Mouse (Mus musculus) CH12.LX (cell line): ENCODE data around the gene Slpi. TPM values are rescaled to one million over a fixed set of nuclear protein-coding genes. Genes with fewer than 3 reads are reported as not detected.

ENCODE experiments used
- DNase-seq: peaks from one replicate; pipeline ENCODE4 v3.0.0-alpha.2; 2013; ENCODE audit errors: extremely low read depth
- H3K27ac ChIP-seq: 2 replicates; pipeline ENCODE4 v1.5.1; 2012; ENCODE audit warnings: low read depth, mild to moderate bottlenecking, control low read depth, moderate library complexity; ENCODE audit not compliant: insufficient read depth
- H3K27me3 ChIP-seq: replicated peaks from 2 replicates; pipeline ENCODE3; 2012; ENCODE audit warnings: inconsistent platforms
- H3K36me3 ChIP-seq, 2 experiments: replicated peaks in 1 of 2; 2 replicates each; pipeline versions ENCODE3 to v1.6.1; 2012; ENCODE audit warnings: inconsistent platforms in 1 of 2, low read length in 1 of 2, mild to moderate bottlenecking in 1 of 2, mixed read lengths in 1 of 2, moderate library complexity in 1 of 2; ENCODE audit not compliant: control insufficient read depth in 1 of 2, insufficient read depth in 1 of 2
- H3K4me1 ChIP-seq, 2 experiments: 2 replicates each; pipeline ENCODE4 v1.6.1; 2012; ENCODE audit warnings: inconsistent platforms in 1 of 2, moderate library complexity in 1 of 2; ENCODE audit not compliant: insufficient read depth in 2 of 2, control insufficient read depth in 1 of 2
- H3K4me2 ChIP-seq: 2 replicates; pipeline ENCODE4 v1.6.1; 2012; ENCODE audit warnings: low read depth, mild to moderate bottlenecking, control low read depth; ENCODE audit not compliant: poor library complexity, insufficient read depth, severe bottlenecking
- H3K4me3 ChIP-seq, 3 experiments: fragments of 150-350 bp in 1 of 3; sonication (generic) in 1 of 3; replicated peaks in 1 of 3; 2 replicates each; pipeline versions ENCODE3 to v1.5.1; 2011 to 2012; ENCODE audit warnings: low read depth in 2 of 3, low read length in 2 of 3, mild to moderate bottlenecking in 2 of 3, moderate library complexity in 2 of 3, control low read depth in 1 of 3, improper control_type of control experiment in 1 of 3, inconsistent platforms in 1 of 3, mixed read lengths in 1 of 3; ENCODE audit not compliant: poor library complexity in 1 of 3
- H3K79me2 ChIP-seq: replicated peaks from 2 replicates; pipeline ENCODE4 v1.6.1; 2012; ENCODE audit warnings: mild to moderate bottlenecking, moderate library complexity; ENCODE audit not compliant: control insufficient read depth, poor library complexity, insufficient read depth, severe bottlenecking; ENCODE audit errors: extremely low read depth
- H3K9ac ChIP-seq: 2 replicates; pipeline ENCODE4 v1.6.1; 2012; ENCODE audit warnings: low read depth, mild to moderate bottlenecking, control low read depth, moderate library complexity; ENCODE audit not compliant: insufficient read depth
- H3K9me3 ChIP-seq: replicated peaks from 2 replicates; pipeline ENCODE3; 2012; ENCODE audit warnings: low read length, inconsistent platforms, mixed read lengths
- CHD1 ChIP-seq: IDR thresholded peaks from 2 replicates; pipeline ENCODE4 v1.6.1; 2012; ENCODE audit warnings: low read depth, low read length, improper control_type of control experiment, inconsistent platforms
- CTCF ChIP-seq, 2 experiments: IDR thresholded peaks in 1 of 2; conservative IDR thresholded peaks in 1 of 2; 2 replicates each; pipeline ENCODE4 v1.5.1; 2011 to 2012; ENCODE audit warnings: low read depth in 2 of 2, low read length in 2 of 2, improper control_type of control experiment in 1 of 2, inconsistent platforms in 1 of 2, mild to moderate bottlenecking in 1 of 2, moderate library complexity in 1 of 2
- E2F4 ChIP-seq: IDR thresholded peaks from 2 replicates; pipeline ENCODE4 v1.6.1; 2011; ENCODE audit warnings: low read depth, low read length, improper control_type of control experiment; ENCODE audit not compliant: insufficient replicate concordance
- EP300 ChIP-seq: IDR thresholded peaks from 2 replicates; pipeline ENCODE4 v1.6.1; 2011; ENCODE audit warnings: low read length, improper control_type of control experiment
- ETS1 ChIP-seq: conservative IDR thresholded peaks from 2 replicates; pipeline ENCODE4 v1.6.1; 2012; ENCODE audit warnings: low read depth, mild to moderate bottlenecking, inconsistent platforms, low read length, improper control_type of control experiment, moderate library complexity
- GABPA ChIP-seq: IDR thresholded peaks from 2 replicates; pipeline ENCODE4 v1.6.1; 2012; ENCODE audit warnings: low read depth, low read length, improper control_type of control experiment, inconsistent platforms; ENCODE audit not compliant: insufficient replicate concordance
- HCFC1 ChIP-seq: IDR thresholded peaks from 2 replicates; pipeline ENCODE4 v1.6.1; 2012; ENCODE audit warnings: low read depth, mild to moderate bottlenecking, inconsistent platforms, low read length, improper control_type of control experiment
- JUN ChIP-seq: IDR thresholded peaks from 2 replicates; pipeline ENCODE4 v1.6.1; 2011; ENCODE audit warnings: low read depth, mild to moderate bottlenecking, low read length, improper control_type of control experiment, moderate library complexity; ENCODE audit not compliant: insufficient read depth
- JUND ChIP-seq: conservative IDR thresholded peaks from 2 replicates; pipeline ENCODE4 v1.6.1; 2011; ENCODE audit warnings: low read depth, low read length, improper control_type of control experiment
- MAX ChIP-seq: IDR thresholded peaks from 2 replicates; pipeline ENCODE4 v1.6.1; 2011; ENCODE audit warnings: low read length, improper control_type of control experiment
- MAZ ChIP-seq: IDR thresholded peaks from 2 replicates; pipeline ENCODE4 v1.6.1; 2012; ENCODE audit warnings: low read depth, mild to moderate bottlenecking, inconsistent platforms, low read length, improper control_type of control experiment, moderate library complexity
- MEF2A ChIP-seq: IDR thresholded peaks from 2 replicates; pipeline ENCODE4 v1.6.1; 2014; ENCODE audit warnings: low read depth, mild to moderate bottlenecking, inconsistent platforms, low read length, improper control_type of control experiment, borderline replicate concordance
- MXI1 ChIP-seq: IDR thresholded peaks from 2 replicates; pipeline ENCODE4 v1.6.1; 2011; ENCODE audit warnings: mild to moderate bottlenecking, low read depth, low read length, improper control_type of control experiment
- MYC ChIP-seq: IDR thresholded peaks from 2 replicates; pipeline ENCODE4 v1.6.1; 2011; ENCODE audit warnings: low read depth, mild to moderate bottlenecking, improper control_type of control experiment, low read length
- NELFE ChIP-seq: IDR thresholded peaks from 2 replicates; pipeline ENCODE4 v1.6.1; 2011; ENCODE audit warnings: low read depth, low read length, improper control_type of control experiment
- POLR2A ChIP-seq: IDR thresholded peaks from 2 replicates; pipeline ENCODE4 v1.6.1; 2011; ENCODE audit warnings: low read depth, mild to moderate bottlenecking, improper control_type of control experiment, low read length
- RAD21 ChIP-seq: IDR thresholded peaks from 2 replicates; pipeline ENCODE4 v1.6.1; 2011; ENCODE audit warnings: low read depth, mild to moderate bottlenecking, low read length, improper control_type of control experiment, moderate library complexity
- RCOR1 ChIP-seq: conservative IDR thresholded peaks from 2 replicates; pipeline ENCODE4 v1.6.1; 2012; ENCODE audit warnings: low read depth, mild to moderate bottlenecking, inconsistent platforms, low read length, improper control_type of control experiment
- SMC3 ChIP-seq: IDR thresholded peaks from 2 replicates; pipeline ENCODE4 v1.6.1; 2011; ENCODE audit warnings: low read depth, low read length, improper control_type of control experiment
- TCF12 ChIP-seq: IDR thresholded peaks from 2 replicates; pipeline ENCODE4 v1.6.1; 2014; ENCODE audit warnings: low read depth, mild to moderate bottlenecking, inconsistent platforms, low read length, improper control_type of control experiment
- UBTF ChIP-seq: IDR thresholded peaks from 2 replicates; pipeline ENCODE4 v1.6.1; 2012; ENCODE audit warnings: low read depth, mild to moderate bottlenecking, inconsistent platforms, low read length, improper control_type of control experiment, moderate library complexity
- USF1 ChIP-seq: IDR thresholded peaks from 2 replicates; pipeline ENCODE4 v1.6.1; 2014; ENCODE audit warnings: low read depth, mild to moderate bottlenecking, inconsistent platforms, low read length, improper control_type of control experiment
- USF2 ChIP-seq: conservative IDR thresholded peaks from 2 replicates; pipeline ENCODE4 v1.6.1; 2011; ENCODE audit warnings: low read depth, low read length, improper control_type of control experiment
- ZC3H11A ChIP-seq: IDR thresholded peaks from 2 replicates; pipeline ENCODE4 v1.6.1; 2012; ENCODE audit warnings: low read depth, mild to moderate bottlenecking, inconsistent platforms, low read length, improper control_type of control experiment
- ZNF384 ChIP-seq: IDR thresholded peaks from 2 replicates; pipeline ENCODE4 v1.6.1; 2012; ENCODE audit warnings: low read depth, low read length, improper control_type of control experiment, inconsistent platforms
- dilution Hi-C: fragments of 300-500 bp; cut with MboI; formaldehyde crosslinking; loops from 2 replicates; pipeline ENCODE4 v1.14.3; 2020; ENCODE audit warnings: low sequenced_read_pairs; ENCODE audit not compliant: extremely low pct_unique_long_range_greater_than_20kb, extremely low pct_ligation_motif_present
- in situ Hi-C: fragments of 300-500 bp; cut with MboI; formaldehyde crosslinking; loops from 3 replicates; pipeline ENCODE4 v1.14.3; 2019; ENCODE audit warnings: low sequenced_read_pairs, low pct_ligation_motif_present, low pct_unique_long_range_greater_than_20kb, mixed read lengths
- polyA plus RNA-seq: library from polyadenylated mRNA; unstranded; fragments of >175 nt; gene quantifications from 2 replicates; pipeline ENCODE4 v1.2.1, GENCODE M21; 2012; ENCODE audit warnings: low read depth; ENCODE audit not compliant: insufficient read length
- total RNA-seq, 2 experiments: library from RNA; depleted of rRNA; stranded (reverse); fragments of 300-350 nt in 1 of 2; fragments of >200 nt in 1 of 2; gene quantifications; 2 replicates each; pipeline ENCODE4 v1.2.3; 2012 to 2014

The Slpi gene
- total and polyA plus RNA-seq, 3 experiments = 0.38 to 2.7 (median 1.0) TPM

DNA sequence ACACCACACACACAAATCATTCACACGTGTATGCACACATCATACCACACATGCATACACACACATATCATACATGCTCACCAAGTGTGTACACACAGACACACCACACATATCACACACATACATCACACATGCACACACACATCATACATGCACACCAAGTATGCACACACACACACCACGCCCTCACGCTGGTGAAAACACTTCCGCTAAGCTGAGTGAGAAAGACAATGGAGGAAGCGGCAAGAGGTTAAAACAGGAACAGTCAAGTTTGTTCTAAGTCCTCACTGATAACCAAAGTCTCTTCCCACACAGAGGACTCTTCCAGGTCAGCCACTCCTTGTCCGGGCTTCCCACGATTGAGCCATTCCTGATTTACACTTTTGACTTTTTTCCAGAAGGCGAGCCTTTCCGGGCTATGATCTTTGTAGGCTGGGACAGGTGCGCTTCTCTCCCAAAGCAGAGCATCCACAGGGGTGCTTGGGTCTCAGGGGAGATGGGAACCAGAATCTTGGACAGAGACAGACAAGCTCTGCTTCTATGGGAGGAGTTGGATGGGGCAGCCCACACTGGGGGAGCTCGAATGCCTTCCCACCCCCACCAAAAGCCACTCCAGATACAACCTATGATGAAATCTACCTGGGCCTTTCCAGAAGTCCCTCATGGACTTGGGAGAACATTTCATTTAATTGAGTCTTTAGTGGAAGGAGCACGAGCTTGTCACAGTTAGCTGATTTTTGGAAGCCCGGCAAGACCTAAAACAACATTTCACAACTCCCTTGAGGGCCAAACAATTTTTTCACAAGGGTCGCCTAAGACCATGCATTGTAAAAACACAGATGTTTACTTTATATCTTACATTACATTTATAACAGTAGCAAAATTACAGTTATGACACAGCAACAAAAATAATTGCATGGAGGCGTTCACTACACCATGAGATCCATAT lies 11.1 kb downstream of the Slpi start:
- in situ Hi-C loops = no loop called here
- TF ChIP-seq NELFE (no peak), ZC3H11A (no peak), MXI1 (no peak), MYC (no peak), HCFC1 (no peak), GABPA (no peak), MEF2A (no peak), USF1 (no peak), E2F4 (no peak), CTCF (conservative IDR thresholded peaks at IDR 0.05 in 1 of 2, IDR thresholded peaks at IDR 0.05 in 1 of 2; ENCODE audit: low read depth in 2 of 2, low read length in 2 of 2) (no peak), USF2 (no peak), JUN (no peak)
- no peak overlapping the region for H3K9ac ChIP-seq
- H3K4me2 ChIP-seq = no peak overlapping the region
- H3K4me3 ChIP-seq = no peak overlapping the region
- dilution Hi-C loops = no loop called here
- H3K4me1 ChIP-seq = peaks cover 2 to 3% of the 10 kb centered on the region in 2 experiments
- no peaks in the 10 kb centered on the region for H3K36me3 ChIP-seq
- no peak for DNase-seq
- H3K27me3 ChIP-seq = peaks cover 5% of the 10 kb centered on the region
- H3K27ac ChIP-seq = no peak overlapping the region
- H3K9me3 ChIP-seq = peaks cover 2% of the 10 kb centered on the region
- no peaks in the 10 kb centered on the region for H3K79me2 ChIP-seq

DNA sequence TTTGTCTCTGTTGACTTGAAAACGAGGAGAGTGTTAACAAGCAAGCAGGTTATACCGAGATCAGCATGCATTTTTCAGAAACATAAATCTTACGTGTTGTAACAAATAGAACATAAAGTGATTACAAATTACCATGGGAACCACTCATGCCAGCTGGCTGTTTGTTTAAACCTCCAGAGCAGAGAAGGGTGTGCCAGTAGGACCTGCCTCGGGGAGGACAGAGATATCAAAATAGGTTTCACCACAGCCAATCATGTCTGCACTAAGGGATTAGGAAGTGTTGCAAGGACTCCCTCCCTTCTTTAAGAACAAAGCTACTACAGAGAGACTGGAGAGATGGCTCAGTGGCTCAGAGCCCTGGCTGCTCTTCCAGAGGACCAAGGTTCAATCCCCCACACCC lies 15.7 kb downstream of the Slpi start:
- no peak overlapping the region for H3K9ac ChIP-seq
- no peak for DNase-seq
- no peaks in the 10 kb centered on the region for H3K9me3 ChIP-seq
- H3K36me3 ChIP-seq = no peaks in the 10 kb centered on the region
- dilution Hi-C loops = no loop called here
- TF ChIP-seq MAX = no peak
- TF ChIP-seq MXI1 = no peak
- TF ChIP-seq RAD21 = no peak
- no peak for TF ChIP-seq USF1
- TF ChIP-seq JUN = no peak
- no peak for TF ChIP-seq SMC3
- TF ChIP-seq CHD1 = no peak
- no peak for TF ChIP-seq JUND
- TF ChIP-seq GABPA = no peak
- no peak for TF ChIP-seq MAZ
- no peak for TF ChIP-seq HCFC1
- no peak for TF ChIP-seq ETS1
- TF ChIP-seq E2F4 = no peak
- no peak for TF ChIP-seq RCOR1
- no peak for TF ChIP-seq UBTF
- no peak for TF ChIP-seq ZNF384
- TF ChIP-seq EP300 = no peak
- no peak for TF ChIP-seq POLR2A
- no peak for TF ChIP-seq TCF12
- no peak overlapping the region for H3K4me3 ChIP-seq
- H3K4me1 ChIP-seq = peaks cover 7 to 17% of the 10 kb centered on the region in 2 experiments
- in situ Hi-C loops = no loop called here
- H3K79me2 ChIP-seq = no peaks in the 10 kb centered on the region
- no peak overlapping the region for H3K4me2 ChIP-seq
- no peak overlapping the region for H3K27ac ChIP-seq
- peaks cover 2% of the 10 kb centered on the region for H3K27me3 ChIP-seq
